Mouse (Mus musculus) heart, embryonic 13.5 days (tissue): ENCODE results near the gene Yars. TPM values are rescaled to one million over a fixed set of nuclear protein-coding genes. Genes with fewer than 3 reads are reported as not detected.
A peak's percentile ranks its signal among the peaks of the same experiment; 100 is the strongest.
"Not testable (repeated sequence)": the region's sequence is repeated elsewhere in the genome, so short reads cannot be mapped to it uniquely, and the experiment has no call there.

Experiments used
- ATAC-seq: fragments of 200-750 bp; cut with Nextera tagmentation; 2 replicates; pipeline ENCODE4 v1.8.0; 2017; ENCODE audit warnings: moderate TSS enrichment; ENCODE audit not compliant: insufficient number of reproducible peaks, low FRiP score, low TSS enrichment; ENCODE audit errors: extremely low read depth
- H3K27ac ChIP-seq: fragments of 300-500 bp; sonication (generic); replicated peaks from 2 replicates; pipeline ENCODE4 v1.5.1; 2015; ENCODE audit warnings: moderate library complexity, mild to moderate bottlenecking, inconsistent platforms
- H3K27me3 ChIP-seq: fragments of 300-500 bp; sonication (generic); replicated peaks from 2 replicates; pipeline ENCODE4 v1.6.1; 2015; ENCODE audit warnings: mild to moderate bottlenecking, inconsistent platforms
- H3K36me3 ChIP-seq: fragments of 300-500 bp; sonication (generic); 2 replicates; pipeline ENCODE4 v1.6.1; 2015; ENCODE audit warnings: mild to moderate bottlenecking, inconsistent platforms
- H3K4me1 ChIP-seq: fragments of 300-500 bp; sonication (generic); 2 replicates; pipeline ENCODE4 v1.6.1; 2015; ENCODE audit warnings: inconsistent platforms
- H3K4me2 ChIP-seq: fragments of 300-500 bp; sonication (generic); 2 replicates; pipeline ENCODE4 v1.6.1; 2015; ENCODE audit warnings: inconsistent platforms, mild to moderate bottlenecking, moderate library complexity
- H3K4me3 ChIP-seq: fragments of 300-500 bp; sonication (generic); 2 replicates; pipeline ENCODE4 v1.5.1; 2015; ENCODE audit warnings: moderate library complexity, mild to moderate bottlenecking, inconsistent platforms
- H3K9ac ChIP-seq: fragments of 300-500 bp; sonication (generic); 2 replicates; pipeline ENCODE4 v1.6.1; 2015; ENCODE audit warnings: inconsistent platforms, mild to moderate bottlenecking, moderate library complexity
- H3K9me3 ChIP-seq: fragments of 300-500 bp; sonication (generic); 2 replicates; pipeline ENCODE4 v1.6.1; 2016; ENCODE audit warnings: inconsistent platforms
- WGBS: fragments of 180-500 bp; shearing (Covaris S2); methylation state at CpG from one replicate; pipeline ENCODE4 v1.1.7; 2015; ENCODE audit warnings: mixed read lengths; 5-methylcytosine and 5-hydroxymethylcytosine counted together
- polyA plus RNA-seq: library from polyadenylated mRNA; unstranded; fragments of >200 nt; fragmentation: Nextera tagmentation; extraction: Ambion mirVana; gene quantifications from 2 replicates; pipeline ENCODE4 v1.2.1, GENCODE M21; 2015

Gene Yars
- polyA plus RNA-seq, 1 experiment from 2014 or later = 49.8 TPM

- Histone ChIP-seq H3K4me3 (peak overlapping the region; percentile 92), H3K9me3 (no peaks in the 10 kb centered on the region), H3K4me2 (peak overlapping the region; percentile 94), H3K27me3 (no peaks in the 10 kb centered on the region), H3K27ac (peak overlapping the region; percentile 80), H3K36me3 (0 out of 2 replicates have a peak, but pooled peaks cover 20% of the 10 kb centered on the region), H3K4me1 (peaks cover 36% of the 10 kb centered on the region), H3K9ac (peak overlapping the region; percentile 93)
- ATAC-seq = no peak
- 3% methylated on average over 12 of the region's 12 CpGs for WGBS
Observed at GRCm38 (mm10) chr4:129190538-129190937, 978 bp downstream of the Yars start.

DNA sequence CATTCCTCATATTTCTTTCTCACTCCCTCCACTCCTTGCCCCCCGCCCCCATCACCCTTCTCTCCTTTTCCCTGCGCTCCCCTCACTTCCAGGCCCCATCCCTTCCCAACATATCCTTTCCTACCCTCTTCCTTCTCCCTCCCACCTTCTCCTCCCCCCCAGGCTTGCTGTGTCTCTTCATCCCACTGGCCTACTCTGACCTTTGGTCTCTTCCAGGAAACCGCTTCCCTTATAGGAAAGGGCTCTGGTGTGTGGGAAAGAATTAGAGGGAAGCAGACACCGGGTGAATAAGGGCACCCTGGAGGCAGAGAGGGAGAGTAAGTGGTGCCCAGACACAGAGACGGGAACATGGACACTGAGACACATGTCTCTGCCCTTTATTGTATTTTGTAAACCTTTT is 2.1 kb downstream of the Yars start:
- Histone ChIP-seq H3K36me3 (peaks cover 32% of the 10 kb centered on the region), H3K4me2 (peak overlapping the region; percentile 94), H3K4me3 (no peak overlapping the region; the same call in 1 of the 2 replicates), H3K9me3 (no peaks in the 10 kb centered on the region), H3K27me3 (no peaks in the 10 kb centered on the region), H3K9ac (peak overlapping the region; percentile 50; the same call in 1 of the 2 replicates), H3K27ac (no peak overlapping the region), H3K4me1 (peaks cover 36% of the 10 kb centered on the region)
- WGBS = 76% methylated on average over 5 of the region's 5 CpGs
- ATAC-seq = no peak

DNA sequence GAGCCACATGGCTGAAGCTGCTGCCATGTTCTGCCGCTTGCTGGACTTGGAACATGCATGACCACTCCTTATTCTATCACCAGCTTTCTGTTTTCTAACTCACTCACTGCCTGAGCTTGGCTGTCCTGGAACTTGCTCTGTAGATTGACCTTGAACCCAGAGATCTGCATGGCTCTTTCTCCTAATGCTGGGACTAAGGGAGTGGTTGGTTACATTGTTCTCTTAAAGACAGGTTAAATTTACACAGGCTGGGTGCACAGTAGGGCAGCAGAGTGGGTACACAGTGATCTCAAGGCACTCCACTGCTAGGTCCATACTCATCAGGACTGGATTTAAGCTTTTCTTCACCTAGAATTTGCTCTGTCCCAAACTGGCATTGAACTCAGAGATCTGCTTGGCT is 4.7 kb downstream of the Yars start:
- no peaks in the 10 kb centered on the region for H3K9me3 ChIP-seq
- H3K4me1 ChIP-seq = peaks cover 25% of the 10 kb centered on the region
- H3K4me3 ChIP-seq = no peak overlapping the region
- H3K27me3 ChIP-seq = no peaks in the 10 kb centered on the region
- WGBS = 97% methylated on average over 1 of the region's 1 CpGs
- no peak overlapping the region for H3K9ac ChIP-seq
- H3K36me3 ChIP-seq = peaks cover 54% of the 10 kb centered on the region
- ATAC-seq = no peak
- no peak overlapping the region for H3K4me2 ChIP-seq
- no peak overlapping the region for H3K27ac ChIP-seq

GRCm38 (mm10) chr4:129197514-129197913 is 8.0 kb downstream of the Yars start:
- Histone ChIP-seq H3K4me3 (no peak overlapping the region), H3K27me3 (no peaks in the 10 kb centered on the region), H3K27ac (no peak overlapping the region), H3K9ac (no peak overlapping the region), H3K4me2 (no peak overlapping the region), H3K36me3 (peaks cover 80% of the 10 kb centered on the region), H3K9me3 (no peaks in the 10 kb centered on the region), H3K4me1 (peaks cover 5% of the 10 kb centered on the region; the same call in 1 of the 2 replicates)
- 90% methylated on average over 6 of the region's 6 CpGs for WGBS
- ATAC-seq = no peak

- Histone ChIP-seq H3K27ac (no peak overlapping the region), H3K36me3 (peaks cover 98% of the 10 kb centered on the region), H3K9me3 (no peaks in the 10 kb centered on the region), H3K9ac (no peak overlapping the region), H3K4me3 (no peak overlapping the region), H3K4me1 (no peaks in the 10 kb centered on the region), H3K27me3 (no peaks in the 10 kb centered on the region), H3K4me2 (no peak overlapping the region)
- WGBS = 92% methylated on average over 10 of the region's 10 CpGs
- ATAC-seq = no peak
Observed at GRCm38 (mm10) chr4:129204655-129205054, 15.1 kb downstream of the Yars start.

DNA sequence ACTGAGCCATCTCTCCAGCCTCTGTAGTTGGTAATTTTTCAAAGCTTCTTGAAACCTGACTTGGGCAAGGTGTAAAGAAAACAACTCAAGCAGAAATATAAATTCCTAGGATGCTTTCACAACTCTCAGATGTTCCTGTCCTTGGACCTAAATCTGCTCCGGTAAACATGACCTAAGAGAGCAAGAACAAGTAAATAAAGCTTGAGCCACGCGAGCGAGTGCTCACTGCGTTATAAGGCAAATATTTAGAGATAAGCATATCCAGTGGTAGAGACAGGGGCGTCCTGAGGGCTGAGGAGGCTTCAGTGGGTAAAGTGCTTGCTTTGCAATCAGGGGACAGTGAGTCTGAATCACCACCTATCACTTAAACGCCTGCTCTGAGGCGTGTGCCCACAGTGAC is 17.2 kb downstream of the Yars start:
- Histone ChIP-seq H3K4me3 (no peak overlapping the region), H3K9me3 (no peaks in the 10 kb centered on the region), H3K4me1 (no peaks in the 10 kb centered on the region), H3K36me3 (peaks cover 97% of the 10 kb centered on the region), H3K4me2 (no peak overlapping the region), H3K9ac (no peak overlapping the region), H3K27ac (no peak overlapping the region), H3K27me3 (no peaks in the 10 kb centered on the region)
- WGBS = 80% methylated on average over 8 of the region's 8 CpGs
- ATAC-seq = no peak

DNA sequence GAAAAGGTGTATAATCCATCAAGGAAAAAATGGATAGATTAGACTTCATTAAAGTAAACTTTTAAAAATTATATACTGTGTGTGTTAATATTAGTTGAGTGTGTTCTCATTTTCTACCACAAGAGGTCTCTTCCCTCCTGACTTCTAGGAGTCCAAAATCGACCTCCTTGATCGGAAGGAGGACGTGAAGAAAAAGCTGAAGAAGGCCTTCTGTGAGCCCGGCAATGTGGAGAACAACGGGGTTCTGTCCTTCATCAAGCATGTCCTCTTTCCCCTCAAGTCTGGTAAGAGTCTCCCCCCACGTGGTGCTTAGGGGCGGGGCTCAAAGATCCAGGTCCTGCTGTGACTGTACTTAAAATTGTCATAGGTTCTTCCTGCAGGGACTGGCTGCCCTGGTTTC is 19.9 kb downstream of the Yars start:
- H3K27me3 ChIP-seq = no peaks in the 10 kb centered on the region
- peaks cover 96% of the 10 kb centered on the region for H3K36me3 ChIP-seq
- H3K9me3 ChIP-seq = no peaks in the 10 kb centered on the region
- H3K4me3 ChIP-seq = no peak overlapping the region
- H3K9ac ChIP-seq = no peak overlapping the region
- H3K4me1 ChIP-seq = no peaks in the 10 kb centered on the region
- no peak overlapping the region for H3K4me2 ChIP-seq
- WGBS = 64% methylated on average over 7 of the region's 7 CpGs
- no peak overlapping the region for H3K27ac ChIP-seq
- ATAC-seq = no peak

GRCm38 (mm10) chr4:129211461-129211860 is 21.9 kb downstream of the Yars start:
- Histone ChIP-seq H3K4me3 (no peak overlapping the region), H3K9ac (peak overlapping the region; percentile 7; the same call in 1 of the 2 replicates), H3K4me1 (no peaks in the 10 kb centered on the region), H3K9me3 (no peaks in the 10 kb centered on the region), H3K4me2 (no peak overlapping the region), H3K36me3 (peaks cover 97% of the 10 kb centered on the region), H3K27me3 (no peaks in the 10 kb centered on the region), H3K27ac (no peak overlapping the region)
- WGBS = 68% methylated on average over 4 of the region's 4 CpGs
- ATAC-seq = no peak

DNA sequence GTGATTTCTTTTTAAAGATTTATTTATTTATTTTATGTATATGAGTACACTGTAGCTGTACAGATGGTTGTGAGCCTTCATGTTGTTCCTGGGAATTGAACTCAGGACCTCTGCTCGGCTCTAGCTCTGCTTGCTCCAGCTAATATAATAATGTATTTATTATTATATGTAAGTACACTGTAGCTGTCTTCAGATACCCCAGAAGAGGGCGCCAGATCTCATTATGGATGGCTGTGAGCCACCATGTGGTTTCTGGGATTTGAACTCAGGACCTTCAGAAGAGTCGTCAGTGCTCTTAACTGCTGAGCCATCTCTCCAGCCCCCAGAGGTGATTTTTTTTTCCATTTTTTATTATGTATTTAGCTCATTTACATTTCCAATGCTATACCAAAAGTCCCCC is 22.9 kb downstream of the Yars start:
- not testable (repeated sequence) for H3K27me3 ChIP-seq, H3K27ac ChIP-seq, H3K9ac ChIP-seq, H3K9me3 ChIP-seq, H3K4me1 ChIP-seq, ATAC-seq, H3K4me2 ChIP-seq, H3K4me3 ChIP-seq
- WGBS = 74% methylated on average over 3 of the region's 3 CpGs
- peaks cover 97% of the 10 kb centered on the region for H3K36me3 ChIP-seq

- WGBS = 76% methylated on average over 7 of the region's 7 CpGs
Observed at GRCm38 (mm10) chr4:129218569-129219175, 29.1 kb downstream of the Yars start.

GRCm38 (mm10) chr4:129219198-129219597 is 29.6 kb downstream of the Yars start:
- Histone ChIP-seq H3K4me3 (no peak overlapping the region), H3K27ac (no peak overlapping the region), H3K4me1 (peaks cover 18% of the 10 kb centered on the region), H3K36me3 (peaks cover 67% of the 10 kb centered on the region), H3K9me3 (no peaks in the 10 kb centered on the region), H3K4me2 (no peak overlapping the region), H3K9ac (no peak overlapping the region), H3K27me3 (peaks cover 54% of the 10 kb centered on the region)
- ATAC-seq = no peak
- 87% methylated on average over 10 of the region's 10 CpGs for WGBS

More at GRCm38 (mm10) chr4:129218569-129219175, 29.1 kb downstream of the Yars start:
- peaks cover 72% of the 10 kb centered on the region for H3K36me3 ChIP-seq
- H3K9ac ChIP-seq = no peak overlapping the region
- peaks cover 49% of the 10 kb centered on the region for H3K27me3 ChIP-seq
- H3K27ac ChIP-seq = no peak overlapping the region
- no peaks in the 10 kb centered on the region for H3K9me3 ChIP-seq
- H3K4me3 ChIP-seq = no peak overlapping the region
- H3K4me2 ChIP-seq = no peak overlapping the region
- ATAC-seq = no peak
- H3K4me1 ChIP-seq = peaks cover 13% of the 10 kb centered on the region

DNA sequence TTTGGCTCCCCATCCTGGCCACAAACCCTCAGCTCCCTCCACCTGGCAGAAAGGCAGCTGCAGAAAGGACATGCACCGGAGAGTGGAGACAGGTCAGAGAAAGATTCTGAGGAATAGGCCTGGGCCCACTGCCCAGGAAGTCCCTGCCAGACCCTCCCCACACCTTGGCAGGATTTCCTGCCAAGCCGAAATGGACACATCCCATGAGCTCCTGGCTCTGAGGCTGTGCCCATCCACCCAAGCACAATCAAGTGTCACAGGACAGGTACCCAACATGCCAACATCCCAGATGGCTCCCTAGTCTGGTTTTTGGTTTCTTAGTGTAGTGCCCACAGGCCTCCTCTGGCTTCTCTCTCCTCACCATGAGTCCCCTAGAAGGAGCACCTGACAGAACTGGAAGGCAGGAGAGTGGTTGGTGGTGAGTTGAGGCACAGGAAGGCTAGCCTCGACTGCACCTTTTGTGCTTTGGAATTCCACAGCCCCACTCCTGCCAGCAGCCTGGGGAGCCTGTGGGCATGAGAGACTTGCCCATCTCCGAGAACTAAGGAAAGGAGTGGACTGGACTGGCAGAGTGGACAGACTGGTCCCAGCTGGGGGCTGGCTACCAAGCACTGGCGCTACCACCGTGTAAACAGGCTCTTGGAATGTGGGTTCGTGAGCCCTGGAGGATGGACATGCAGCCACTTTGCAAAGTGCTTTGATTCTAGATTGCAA is 31.0 kb downstream of the Yars start:
- no peak for ATAC-seq
- WGBS = 68% methylated on average over 7 of the region's 7 CpGs
- Histone ChIP-seq H3K4me3 (no peak overlapping the region), H3K27me3 (peaks cover 68% of the 10 kb centered on the region), H3K9ac (no peak overlapping the region), H3K36me3 (peaks cover 54% of the 10 kb centered on the region), H3K4me1 (peaks cover 18% of the 10 kb centered on the region), H3K27ac (no peak overlapping the region), H3K9me3 (no peaks in the 10 kb centered on the region), H3K4me2 (no peak overlapping the region)
